In the genomic region with DNA sequence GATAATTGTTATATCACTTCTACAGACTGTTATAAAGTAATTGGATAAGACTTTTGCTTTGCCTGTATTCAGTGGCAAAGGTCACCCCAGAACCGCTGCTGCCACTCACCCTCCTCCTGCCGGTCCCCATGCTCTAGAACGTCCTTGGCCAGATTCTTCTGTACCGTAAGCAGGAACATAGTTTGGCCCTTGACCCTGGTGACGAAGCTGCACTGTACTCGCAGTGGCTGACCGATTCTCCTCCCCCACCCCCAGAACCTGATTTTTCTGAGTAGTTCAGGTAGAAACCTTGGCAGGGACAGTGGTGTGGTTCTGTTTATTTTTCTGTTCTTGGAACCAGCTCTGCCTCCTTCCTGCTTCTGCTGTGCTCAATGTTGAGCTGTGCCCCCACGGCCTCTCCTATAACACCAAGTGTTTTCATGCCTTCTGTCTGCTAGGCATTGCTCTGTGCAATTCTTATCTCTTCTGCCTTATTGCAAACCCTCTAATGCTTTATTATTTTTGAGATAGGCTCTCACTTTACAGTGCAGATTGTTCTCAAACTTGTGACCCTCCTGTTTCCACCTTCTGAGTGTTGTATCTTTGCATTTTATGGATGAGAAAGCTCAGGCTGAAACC, we compare ENCODE assay signal across 13 mouse cellular contexts. TPM values are rescaled to one million over a fixed set of nuclear protein-coding genes. Genes with fewer than 3 reads are reported as not detected.
DNase-seq lines count a peak whose midpoint lies in the region; ATAC-seq and TF ChIP-seq lines count a peak whose summit lies in the region.
"Had no signal": no experiment of that assay in that cellular context is flagged by ENCODE, and none has a peak within 500 bp of the region (broad histone marks: within the 10 kb centered on the region; RNA-seq: fewer than 3 reads in every experiment).

No protein-coding gene starts in this region.

- H3K9ac ChIP-seq in heart, embryonic 12.5 days: no peak overlapping the region
- H3K9ac ChIP-seq in intestine, embryonic 15.5 days: no peak overlapping the region
- no peak overlapping the region for H3K9ac ChIP-seq in limb, embryonic 13.5 days
- H3K9ac ChIP-seq in hindbrain, embryonic 16.5 days (ENCODE audit: low read depth, low read length): no peak overlapping the region
- H3K9ac ChIP-seq: embryonic facial prominence, embryonic 12.5 days had no signal

- ATAC-seq in heart, embryonic 12.5 days (ENCODE audit: insufficient number of reproducible peaks, low FRiP score): no peak
- ATAC-seq in intestine, embryonic 15.5 days: peak; percentile 72
- no peak for ATAC-seq in limb, embryonic 13.5 days (ENCODE audit: low FRiP score, low read depth)
- ATAC-seq in hindbrain, embryonic 16.5 days: no peak
- ATAC-seq: CD4-positive, CD25-positive, alpha-beta regulatory T cell, adult 4 months; midbrain, embryonic 16.5 days had no signal

- WGBS in heart, embryonic 12.5 days: 39% methylated on average over 8 of the region's 8 CpGs
- WGBS in intestine, embryonic 15.5 days: 31% methylated on average over 8 of the region's 8 CpGs
- 62% methylated on average over 8 of the region's 8 CpGs for WGBS in limb, embryonic 13.5 days
- 84% methylated on average over 8 of the region's 8 CpGs for WGBS in hindbrain, embryonic 16.5 days

- H3K4me2 ChIP-seq in heart, embryonic 12.5 days: no peak overlapping the region
- peak overlapping the region; percentile 31 for H3K4me2 ChIP-seq in intestine, embryonic 15.5 days (replicated peaks)
- peak overlapping the region; percentile 44 for H3K4me2 ChIP-seq in limb, embryonic 13.5 days (replicated peaks)
- H3K4me2 ChIP-seq in myocyte (ENCODE audit: low read depth): peak overlapping the region; percentile 73
- H3K4me2 ChIP-seq in hindbrain, embryonic 16.5 days (ENCODE audit: low read length): no peak overlapping the region
- H3K4me2 ChIP-seq: embryonic facial prominence, embryonic 12.5 days had no signal

- H3ac ChIP-seq in myocyte (ENCODE audit: control insufficient read depth, insufficient read length): no peak overlapping the region

- no peak overlapping the region for H3K4me3 ChIP-seq in heart, embryonic 12.5 days
- no peak overlapping the region for H3K4me3 ChIP-seq in intestine, embryonic 15.5 days (replicated peaks)
- no peak overlapping the region for H3K4me3 ChIP-seq in limb, embryonic 13.5 days
- no peak overlapping the region for H3K4me3 ChIP-seq in myocyte
- H3K4me3 ChIP-seq in hindbrain, embryonic 16.5 days (ENCODE audit: low read length): no peak overlapping the region
- H3K4me3 ChIP-seq: embryonic facial prominence, embryonic 12.5 days had no signal

- H3K27me3 ChIP-seq in heart, embryonic 12.5 days (replicated peaks): no peaks in the 10 kb centered on the region
- H3K27me3 ChIP-seq in intestine, embryonic 15.5 days (replicated peaks): no peaks in the 10 kb centered on the region
- H3K27me3 ChIP-seq in limb, embryonic 13.5 days: no peaks in the 10 kb centered on the region
- H3K27me3 ChIP-seq in myocyte (ENCODE audit: control insufficient read depth, insufficient read depth, insufficient read length): no peaks in the 10 kb centered on the region
- H3K27me3 ChIP-seq in hindbrain, embryonic 16.5 days (replicated peaks; ENCODE audit: control insufficient read depth, insufficient read depth, low read length): no peaks in the 10 kb centered on the region
- H3K27me3 ChIP-seq: embryonic facial prominence, embryonic 12.5 days had no signal

- DNase-seq in heart, adult 9 months (ENCODE audit: low spot score in 2 of 2): no peak
- DNase-seq in thymus, adult 18-20 months: no peak
- no peak for DNase-seq in embryo, embryonic 11 days
- DNase-seq: gastrocnemius, postnatal 36 days; right cerebral cortex, postnatal 14 days had no signal

- H3K9me3 ChIP-seq in heart, embryonic 12.5 days (replicated peaks): no peaks in the 10 kb centered on the region
- H3K9me3 ChIP-seq in intestine, embryonic 15.5 days: no peaks in the 10 kb centered on the region
- no peaks in the 10 kb centered on the region for H3K9me3 ChIP-seq in limb, embryonic 13.5 days
- H3K9me3 ChIP-seq in hindbrain, embryonic 16.5 days (ENCODE audit: control insufficient read depth, low read length): no peaks in the 10 kb centered on the region
- H3K9me3 ChIP-seq: embryonic facial prominence, embryonic 12.5 days had no signal

- no peaks in the 10 kb centered on the region for H3K36me3 ChIP-seq in heart, embryonic 12.5 days
- H3K36me3 ChIP-seq in intestine, embryonic 15.5 days: no peaks in the 10 kb centered on the region
- H3K36me3 ChIP-seq in limb, embryonic 13.5 days: 0 out of 2 replicates have a peak, but pooled peaks cover 3% of the 10 kb centered on the region
- no peaks in the 10 kb centered on the region for H3K36me3 ChIP-seq in myocyte (ENCODE audit: control insufficient read depth, insufficient read depth)
- no peaks in the 10 kb centered on the region for H3K36me3 ChIP-seq in hindbrain, embryonic 16.5 days (ENCODE audit: control insufficient read depth, insufficient read depth, low read length)
- H3K36me3 ChIP-seq: embryonic facial prominence, embryonic 12.5 days had no signal

- H3K79me2 ChIP-seq in myocyte (ENCODE audit: control insufficient read depth, insufficient read depth): peaks cover 100% of the 10 kb centered on the region

- H3K4me1 ChIP-seq in heart, embryonic 12.5 days (replicated peaks): peaks cover 67% of the 10 kb centered on the region
- H3K4me1 ChIP-seq in intestine, embryonic 15.5 days (replicated peaks): peaks cover 44% of the 10 kb centered on the region
- peaks cover 81% of the 10 kb centered on the region for H3K4me1 ChIP-seq in limb, embryonic 13.5 days
- H3K4me1 ChIP-seq in hindbrain, embryonic 16.5 days (ENCODE audit: control insufficient read depth, insufficient read depth, low read depth, low read length): peaks cover 34% of the 10 kb centered on the region

- H3K27ac ChIP-seq in heart, embryonic 12.5 days (ENCODE audit: poor library complexity, severe bottlenecking): peak overlapping the region; percentile 85
- H3K27ac ChIP-seq in intestine, embryonic 15.5 days: peak overlapping the region; percentile 87
- H3K27ac ChIP-seq in limb, embryonic 13.5 days: peak overlapping the region; percentile 95; the same call in 1 of the 2 replicates
- no peak overlapping the region for H3K27ac ChIP-seq in hindbrain, embryonic 16.5 days (ENCODE audit: low read depth, low read length)

- TF ChIP-seq POLR2A in myocyte (IDR thresholded peaks at IDR 0.05; ENCODE audit: insufficient read length, low read depth): no peak

TF ChIP-seq in myocyte, 11 proteins besides CTCF, POLR2A, EP300 and RAD21:
- TF ChIP-seq MYOG (IDR thresholded peaks at IDR 0.05; ENCODE audit: control insufficient read depth in 1 of 3, insufficient read depth in 1 of 3, insufficient read length in 2 of 3, low read depth in 2 of 3): no peak
- no peak for TF ChIP-seq POLR2AphosphoS2 (IDR thresholded peaks at IDR 0.05; ENCODE audit: insufficient read length, low read depth)
- TF ChIP-seq TCF3 (IDR thresholded peaks at IDR 0.05; ENCODE audit: insufficient read length, low read depth): no peak
- no peak for TF ChIP-seq MAX (IDR thresholded peaks at IDR 0.05; ENCODE audit: low read depth)
- no peak for TF ChIP-seq MYOD1 (IDR thresholded peaks at IDR 0.05; ENCODE audit: control insufficient read depth in 1 of 3, insufficient read length in 2 of 3, low read depth in 2 of 3)

RNA-seq across cellular contexts. Expression of gene Flnb, which starts 7.0 kb away (rescaled TPM):
- 15.1 and 28.3 TPM in 2 replicates for polyA plus RNA-seq in heart, embryonic 12.5 days (2016; fragmentation: Nextera tagmentation; extraction: Ambion mirVana)
- polyA plus RNA-seq in intestine, embryonic 15.5 days (2015; fragmentation: Nextera tagmentation; extraction: Ambion mirVana): 17.4 and 18.4 TPM in 2 replicates
- 44.2 and 45.3 TPM in 2 replicates for polyA plus RNA-seq in limb, embryonic 13.5 days (2015; fragmentation: Nextera tagmentation; extraction: Ambion mirVana)
- 54.5 TPM for polyA plus RNA-seq in myocyte (2012; fragmentation: generic; extraction: Trizol)
- polyA plus RNA-seq in hindbrain, embryonic 16.5 days (2015; fragmentation: Nextera tagmentation; extraction: Ambion mirVana): 6.3 and 12.2 TPM in 2 replicates

RNA-seq across cellular contexts. Expression of gene Gm26661, which starts 33.4 kb away (rescaled TPM):
- polyA plus RNA-seq in heart, embryonic 12.5 days (2016; fragmentation: Nextera tagmentation; extraction: Ambion mirVana): not detected in 2 replicates
- not detected in 2 replicates for polyA plus RNA-seq in intestine, embryonic 15.5 days (2015; fragmentation: Nextera tagmentation; extraction: Ambion mirVana)
- polyA plus RNA-seq in limb, embryonic 13.5 days (2015; fragmentation: Nextera tagmentation; extraction: Ambion mirVana): not detected in 2 replicates
- not detected for polyA plus RNA-seq in myocyte (2012; fragmentation: generic; extraction: Trizol)
- 0.38 TPM in 1 of 2 replicates, not detected in the other for polyA plus RNA-seq in hindbrain, embryonic 16.5 days (2015; fragmentation: Nextera tagmentation; extraction: Ambion mirVana)
- polyA plus RNA-seq: CD4-positive, CD25-positive, alpha-beta regulatory T cell, adult 4 months; embryonic facial prominence, embryonic 12.5 days had no signal

Comparison
In these comparisons a context has a peak if more than half of its experiments do, and no peak if none do; other contexts are left out.
1. H3K4me2 ChIP-seq: peak in intestine, embryonic 15.5 days (single experiment), limb, embryonic 13.5 days (single experiment) and myocyte (single experiment); none in heart, embryonic 12.5 days (single experiment) and hindbrain, embryonic 16.5 days (single experiment).